Mouse (Mus musculus) liver, embryonic 11.5 days (tissue): Measurements from ENCODE around the gene Tmc4. TPM values are rescaled to one million over a fixed set of nuclear protein-coding genes. Genes with fewer than 3 reads are reported as not detected.
"Not testable (repeated sequence)": the region's sequence is repeated elsewhere in the genome, so short reads cannot be mapped to it uniquely, and the experiment has no call there.

Experiments used
- ATAC-seq: fragments of 200-750 bp; cut with Nextera tagmentation; replicated peaks from 2 replicates; pipeline ENCODE4 v1.8.0; 2017; ENCODE audit warnings: moderate number of reproducible peaks, mild to moderate bottlenecking, moderate TSS enrichment, moderate library complexity; ENCODE audit not compliant: low FRiP score
- DNase-seq: peaks from one replicate; pipeline ENCODE4 v3.0.0-alpha.2; 2017; ENCODE audit warnings: low spot score
- H3K27ac ChIP-seq: fragments of 300-500 bp; sonication (generic); 2 replicates; pipeline ENCODE4 v1.5.1; 2014; ENCODE audit warnings: mild to moderate bottlenecking, low read depth, low read length, control low read depth
- H3K27me3 ChIP-seq: fragments of 300-500 bp; sonication (generic); replicated peaks from 2 replicates; pipeline ENCODE4 v1.6.1; 2014; ENCODE audit warnings: low read length, mixed read lengths; ENCODE audit not compliant: control insufficient read depth, insufficient read depth
- H3K36me3 ChIP-seq: fragments of 300-500 bp; sonication (generic); 2 replicates; pipeline ENCODE4 v1.6.1; 2014; ENCODE audit warnings: mild to moderate bottlenecking, low read length, moderate library complexity, mixed read lengths; ENCODE audit not compliant: control insufficient read depth, insufficient read depth
- H3K4me1 ChIP-seq: fragments of 300-500 bp; sonication (generic); replicated peaks from 2 replicates; pipeline ENCODE4 v1.6.1; 2014; ENCODE audit warnings: low read length, mixed read lengths; ENCODE audit not compliant: control insufficient read depth, insufficient read depth
- H3K4me2 ChIP-seq: fragments of 300-500 bp; sonication (generic); 2 replicates; pipeline ENCODE4 v1.6.1; 2014; ENCODE audit warnings: mild to moderate bottlenecking, control low read depth, moderate library complexity
- H3K4me3 ChIP-seq: fragments of 300-500 bp; sonication (generic); 2 replicates; pipeline ENCODE4 v1.5.1; 2014; ENCODE audit warnings: low read depth, low read length, control low read depth
- H3K9ac ChIP-seq: fragments of 300-500 bp; sonication (generic); 2 replicates; pipeline ENCODE4 v1.6.1; 2014; ENCODE audit warnings: low read depth, low read length, control low read depth
- H3K9me3 ChIP-seq: fragments of 300-500 bp; sonication (generic); 2 replicates; pipeline ENCODE4 v1.6.1; 2016; ENCODE audit warnings: low read length, inconsistent platforms, mixed read lengths; ENCODE audit not compliant: control insufficient read depth
- WGBS: fragments of 180-500 bp; shearing (Covaris S2); extraction: QIAGEN DNeasy Blood & Tissue Kit; methylation state at CpG from one replicate; pipeline ENCODE4 v1.1.7; 2014; 5-methylcytosine and 5-hydroxymethylcytosine counted together
- polyA plus RNA-seq: library from polyadenylated mRNA; unstranded; fragments of >200 nt; fragmentation: Nextera tagmentation; extraction: Ambion mirVana; gene quantifications from 2 replicates; pipeline ENCODE4 v1.2.1, GENCODE M21; 2014

Gene Tmc4
- 10.0 and 12.1 TPM in 2 replicates for polyA plus RNA-seq

- H3K9me3 ChIP-seq: no peaks in the 10 kb centered on the region
- H3K9ac ChIP-seq: no peak within 1 kb of the TSS
- no peak for ATAC-seq
- H3K27me3 ChIP-seq: no peaks in the 10 kb centered on the region
- H3K4me3 ChIP-seq: no peak within 1 kb of the TSS
- H3K36me3 ChIP-seq: no peaks in the 10 kb centered on the region
- no peaks in the 10 kb centered on the region; the same call in 1 of the 2 replicates for H3K4me1 ChIP-seq
- 49% methylated on average over 9 of the region's 9 CpGs for WGBS
- no peak within 1 kb of the TSS for H3K4me2 ChIP-seq
- no peak within 1 kb of the TSS for H3K27ac ChIP-seq
- no peak for DNase-seq
Observed at GRCm38 (mm10) chr7:3677342-3677741, at the start of gene Tmc4. TSS of gene Tmc4 (minus strand) at chr7:3677553.

- ATAC-seq, H3K9ac ChIP-seq, H3K4me3 ChIP-seq, H3K4me1 ChIP-seq, H3K27ac ChIP-seq, DNase-seq, H3K27me3 ChIP-seq, H3K36me3 ChIP-seq, H3K4me2 ChIP-seq, H3K9me3 ChIP-seq: not testable (repeated sequence)
Observed at GRCm38 (mm10) chr7:3725459-3725858, 48.1 kb upstream of the Tmc4 start.

GRCm38 (mm10) chr7:3720268-3720667 lies 42.9 kb upstream of the Tmc4 start, which contains the start of gene Pirb:
TSS of gene Pirb (minus strand) at chr7:3720391.
- not testable (repeated sequence) for H3K4me3 ChIP-seq, H3K9me3 ChIP-seq, H3K4me2 ChIP-seq, H3K9ac ChIP-seq, H3K27ac ChIP-seq, H3K27me3 ChIP-seq, H3K36me3 ChIP-seq, DNase-seq, ATAC-seq, H3K4me1 ChIP-seq
- WGBS: 38% methylated on average over 1 of the region's 3 CpGs

GRCm38 (mm10) chr7:3715249-3715648 lies 37.9 kb upstream of the Tmc4 start:
- ATAC-seq (no peak), DNase-seq (no peak)
- H3K9me3 ChIP-seq: no peaks in the 10 kb centered on the region
- H3K4me3 ChIP-seq: no peak overlapping the region
- no peaks in the 10 kb centered on the region for H3K36me3 ChIP-seq
- H3K4me1 ChIP-seq: no peaks in the 10 kb centered on the region
- no peaks in the 10 kb centered on the region for H3K27me3 ChIP-seq
- H3K9ac ChIP-seq: no peak overlapping the region
- no peak overlapping the region for H3K27ac ChIP-seq
- WGBS: 15% methylated on average over 1 of the region's 1 CpGs
- no peak overlapping the region for H3K4me2 ChIP-seq

- H3K4me2 ChIP-seq: no peak overlapping the region
- 31% methylated on average over 5 of the region's 5 CpGs for WGBS
Observed at GRCm38 (mm10) chr7:3712264-3712942, 35.0 kb upstream of the Tmc4 start.

GRCm38 (mm10) chr7:3709000-3709399 lies 31.6 kb upstream of the Tmc4 start:
- no peak overlapping the region for H3K4me3 ChIP-seq
- DNase-seq (no peak), ATAC-seq (0 out of 2 replicates have a peak, but pooled peaks have one; percentile 27)
- no peak overlapping the region for H3K9ac ChIP-seq
- peaks cover 7% of the 10 kb centered on the region; the same call in 1 of the 2 replicates for H3K4me1 ChIP-seq
- peaks cover 23% of the 10 kb centered on the region for H3K36me3 ChIP-seq
- WGBS: 76% methylated on average over 1 of the region's 1 CpGs
- H3K27ac ChIP-seq: no peak overlapping the region
- no peaks in the 10 kb centered on the region for H3K27me3 ChIP-seq
- no peaks in the 10 kb centered on the region for H3K9me3 ChIP-seq
- no peak overlapping the region for H3K4me2 ChIP-seq

More at GRCm38 (mm10) chr7:3712264-3712942, 35.0 kb upstream of the Tmc4 start:
- Histone ChIP-seq H3K36me3 (no peaks in the 10 kb centered on the region), H3K9ac (no peak overlapping the region), H3K27ac (no peak overlapping the region), H3K4me3 (no peak overlapping the region), H3K4me1 (no peaks in the 10 kb centered on the region), H3K27me3 (no peaks in the 10 kb centered on the region), H3K9me3 (no peaks in the 10 kb centered on the region)
- DNase-seq: no peak
- ATAC-seq: no peak

- not testable (repeated sequence) for H3K27me3 ChIP-seq, H3K27ac ChIP-seq, H3K4me3 ChIP-seq, H3K4me2 ChIP-seq, H3K9me3 ChIP-seq, H3K9ac ChIP-seq, H3K4me1 ChIP-seq, DNase-seq
- WGBS: 22% methylated on average over 5 of the region's 5 CpGs
- ATAC-seq: 0 out of 2 replicates have a peak, but pooled peaks have one; percentile 8
- H3K36me3 ChIP-seq: peaks cover 23% of the 10 kb centered on the region
Observed at GRCm38 (mm10) chr7:3708447-3708980, 31.2 kb upstream of the Tmc4 start.

GRCm38 (mm10) chr7:3707568-3708413 lies 30.4 kb upstream of the Tmc4 start:
- Histone ChIP-seq H3K9me3 (no peaks in the 10 kb centered on the region), H3K36me3 (peaks cover 23% of the 10 kb centered on the region), H3K27me3 (no peaks in the 10 kb centered on the region), H3K4me2 (no peak overlapping the region), H3K4me1 (peaks cover 7% of the 10 kb centered on the region; the same call in 1 of the 2 replicates), H3K4me3 (no peak overlapping the region), H3K27ac (0 out of 2 replicates have a peak overlapping the region, but pooled peaks have one; percentile 29), H3K9ac (no peak overlapping the region)
- ATAC-seq (peak; percentile 40), DNase-seq (no peak)
- 22% methylated on average over 7 of the region's 7 CpGs for WGBS
